Comparison of ENCODE assay signal across 10 mouse cellular contexts in the genomic region with DNA sequence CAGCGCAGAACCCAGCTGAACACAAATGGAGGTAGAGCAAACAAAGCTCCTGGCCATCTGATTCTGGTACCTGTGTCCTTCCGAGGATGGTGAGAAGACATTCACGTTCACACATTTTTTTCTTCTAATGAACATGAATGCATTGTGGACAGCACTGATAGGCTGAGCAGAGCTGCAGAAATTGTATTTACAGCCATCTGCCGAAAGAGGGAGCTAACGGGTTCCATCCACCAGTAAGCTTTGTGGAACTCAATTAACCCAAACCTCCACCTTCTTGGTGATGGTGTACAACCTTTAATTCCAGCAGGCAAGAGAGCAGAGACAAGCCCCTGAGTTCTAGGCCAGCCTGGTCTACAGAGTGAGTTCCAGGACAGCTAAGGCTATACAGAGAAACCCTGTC. TPM values are rescaled to one million over a fixed set of nuclear protein-coding genes. Genes with fewer than 3 reads are reported as not detected.
DNase-seq lines count a peak whose midpoint lies in the region; ATAC-seq lines count a peak whose summit lies in the region.
"Had no signal": no experiment of that assay in that cellular context is flagged by ENCODE, and none has a peak within 500 bp of the region (broad histone marks: within the 10 kb centered on the region; RNA-seq: fewer than 3 reads in every experiment).

No protein-coding gene starts in this region.

- intact Hi-C loops in left cerebral cortex, postnatal 36 days (cut with DNase I): loop anchor here (2.0 to 10.0 kb wide), 2 partner anchors 271 to 679 kb away; no protein-coding TSS in a partner anchor

- 40% methylated on average over 5 of the region's 5 CpGs for WGBS in hindbrain, embryonic 10.5 days
- WGBS in hindbrain, embryonic 16.5 days: 39% methylated on average over 5 of the region's 5 CpGs

- H3K9ac ChIP-seq in hindbrain, embryonic 16.5 days (ENCODE audit: low read depth, low read length): no peak overlapping the region
- H3K9ac ChIP-seq: lung, embryonic 15.5 days had no signal

- peaks cover 20% of the 10 kb centered on the region for H3K27me3 ChIP-seq in hindbrain, embryonic 10.5 days (ENCODE audit: insufficient read depth, poor library complexity, severe bottlenecking)
- H3K27me3 ChIP-seq in hindbrain, embryonic 16.5 days (replicated peaks; ENCODE audit: control insufficient read depth, insufficient read depth, low read length): peaks cover 5% of the 10 kb centered on the region

- no peak for ATAC-seq in hindbrain, embryonic 16.5 days

- no peak overlapping the region for H3K4me3 ChIP-seq in hindbrain, embryonic 10.5 days
- no peak overlapping the region for H3K4me3 ChIP-seq in hindbrain, embryonic 16.5 days (ENCODE audit: low read length)
- H3K4me3 ChIP-seq: lung, embryonic 15.5 days had no signal

- H3K27ac ChIP-seq in hindbrain, embryonic 10.5 days: no peak overlapping the region
- H3K27ac ChIP-seq in hindbrain, embryonic 16.5 days (ENCODE audit: low read depth, low read length): no peak overlapping the region
- H3K27ac ChIP-seq: lung, embryonic 15.5 days had no signal

- H3K4me1 ChIP-seq in hindbrain, embryonic 10.5 days (replicated peaks): peaks cover 17% of the 10 kb centered on the region
- H3K4me1 ChIP-seq in hindbrain, embryonic 16.5 days (ENCODE audit: control insufficient read depth, insufficient read depth, low read depth, low read length): peaks cover 8% of the 10 kb centered on the region
- H3K4me1 ChIP-seq: lung, embryonic 15.5 days had no signal

- H3K4me2 ChIP-seq in hindbrain, embryonic 16.5 days (ENCODE audit: low read length): no peak overlapping the region
- H3K4me2 ChIP-seq: lung, embryonic 15.5 days had no signal

- no peaks in the 10 kb centered on the region for H3K36me3 ChIP-seq in hindbrain, embryonic 10.5 days
- no peaks in the 10 kb centered on the region for H3K36me3 ChIP-seq in hindbrain, embryonic 16.5 days (ENCODE audit: control insufficient read depth, insufficient read depth, low read length)
- H3K36me3 ChIP-seq: lung, embryonic 15.5 days had no signal

- no peaks in the 10 kb centered on the region for H3K9me3 ChIP-seq in hindbrain, embryonic 10.5 days
- H3K9me3 ChIP-seq in hindbrain, embryonic 16.5 days (ENCODE audit: control insufficient read depth, low read length): no peaks in the 10 kb centered on the region
- H3K9me3 ChIP-seq: lung, embryonic 15.5 days had no signal

- DNase-seq in hindbrain, embryonic 10.5 days (ENCODE audit: low spot score): peak; percentile 34
- peak; percentile 64 for DNase-seq in 416B (ENCODE audit: low read depth)
- peak; percentile 42 for DNase-seq in MEL-GATA-1-ER (ENCODE audit: extremely low read depth, low read depth)
- DNase-seq in induced T-regulatory cell, adult 2 months (ENCODE audit: low read depth): peak; percentile 76
- no peak for DNase-seq in ovary, postnatal 36 days (ENCODE audit: low spot score)
- DNase-seq in right cerebral cortex, postnatal 10 days (ENCODE audit: low spot score in 2 of 2): no peak
- no peak for DNase-seq in left cerebral cortex, postnatal 36 days (ENCODE audit: low spot score in 2 of 2)
- DNase-seq: kidney, adult 11 months had no signal

RNA-seq across cellular contexts. Expression of a gene that starts 11.5 kb away (rescaled TPM):
- 0.31 and 0.55 TPM in 2 replicates for polyA plus RNA-seq in hindbrain, embryonic 10.5 days (2016; fragmentation: Nextera tagmentation; extraction: Ambion mirVana)
- 0.27 and 0.41 TPM in 2 replicates for polyA plus RNA-seq in hindbrain, embryonic 16.5 days (2015; fragmentation: Nextera tagmentation; extraction: Ambion mirVana)
- total RNA-seq in left cerebral cortex, postnatal 36 days (2021): not detected

RNA-seq across cellular contexts. Expression of a gene that starts 16.0 kb away (rescaled TPM):
- 228 and 229 TPM in 2 replicates for polyA plus RNA-seq in hindbrain, embryonic 10.5 days (2016; fragmentation: Nextera tagmentation; extraction: Ambion mirVana)
- 33.5 and 38.5 TPM in 2 replicates for polyA plus RNA-seq in hindbrain, embryonic 16.5 days (2015; fragmentation: Nextera tagmentation; extraction: Ambion mirVana)
- 1 to 10 TPM in 1 of 2 experiments, under 1 TPM in 1; 0.43 to 1.1 TPM for total RNA-seq in left cerebral cortex, postnatal 36 days (2021)

Comparison
In these comparisons a context has a peak if more than half of its experiments do, and no peak if none do; other contexts are left out.
1. DNase-seq: peak in hindbrain, embryonic 10.5 days (single experiment), 416B (single experiment), MEL-GATA-1-ER (single experiment) and induced T-regulatory cell, adult 2 months (single experiment); none in ovary, postnatal 36 days (single experiment), right cerebral cortex, postnatal 10 days (0 of 2) and left cerebral cortex, postnatal 36 days (0 of 2).